Mouse (Mus musculus) bone marrow macrophage, adult 2 months (primary cell): ENCODE data around the gene Slc26a10.

Source experiments
- CTCF ChIP-seq: IDR thresholded peaks from 2 replicates; pipeline ENCODE4 v1.5.1; 2012; ENCODE audit warnings: low read depth, mild to moderate bottlenecking, low read length, moderate library complexity
- POLR2A ChIP-seq: IDR thresholded peaks from 2 replicates; pipeline ENCODE4 v1.6.1; 2012; ENCODE audit warnings: mild to moderate bottlenecking, low read depth, low read length, borderline replicate concordance

GRCm38 (mm10) chr10:127179871-127180694 lies at the start of gene Slc26a10:
- TF ChIP-seq POLR2A (no peak), CTCF (no peak)
